Mouse (Mus musculus) intestine, embryonic 14.5 days (tissue): ENCODE measurements around the gene Fkbp10. TPM values are rescaled to one million over a fixed set of nuclear protein-coding genes. Genes with fewer than 3 reads are reported as not detected.

Experiments
- ATAC-seq: fragments of 200-750 bp; cut with Nextera tagmentation; replicated peaks from 2 replicates; pipeline ENCODE4 v1.8.0; 2017; ENCODE audit warnings: low read depth, moderate number of reproducible peaks, moderate TSS enrichment, moderate library complexity; ENCODE audit not compliant: low FRiP score, low TSS enrichment
- DNase-seq: peaks from one replicate; pipeline ENCODE4 v3.0.0-alpha.2; 2018; ENCODE audit warnings: low spot score
- H3K27ac ChIP-seq: fragments of 300-500 bp; sonication (generic); 2 replicates; pipeline ENCODE4 v1.5.1; 2014; ENCODE audit warnings: low read depth, mild to moderate bottlenecking, control low read depth
- H3K27me3 ChIP-seq: fragments of 300-500 bp; sonication (generic); replicated peaks from 2 replicates; pipeline ENCODE4 v1.6.1; 2014; ENCODE audit warnings: low read length, control low read depth; ENCODE audit not compliant: control insufficient read depth, insufficient read depth
- H3K36me3 ChIP-seq: fragments of 300-500 bp; sonication (generic); 2 replicates; pipeline ENCODE4 v1.6.1; 2014; ENCODE audit warnings: low read length, control low read depth; ENCODE audit not compliant: control insufficient read depth, insufficient read depth
- H3K4me1 ChIP-seq: fragments of 300-500 bp; sonication (generic); replicated peaks from 2 replicates; pipeline ENCODE4 v1.6.1; 2014; ENCODE audit warnings: low read length, control low read depth, mixed read lengths; ENCODE audit not compliant: control insufficient read depth, insufficient read depth
- H3K4me2 ChIP-seq: fragments of 300-500 bp; sonication (generic); 2 replicates; pipeline ENCODE4 v1.6.1; 2014; ENCODE audit warnings: low read length
- H3K4me3 ChIP-seq: fragments of 300-500 bp; sonication (generic); 2 replicates; pipeline ENCODE4 v1.5.1; 2014; ENCODE audit warnings: low read depth, low read length, control low read depth, mixed read lengths
- H3K9ac ChIP-seq: fragments of 300-500 bp; sonication (generic); 2 replicates; pipeline ENCODE4 v1.6.1; 2014; ENCODE audit warnings: mild to moderate bottlenecking, low read length
- H3K9me3 ChIP-seq: fragments of 300-500 bp; sonication (generic); 2 replicates; pipeline ENCODE4 v1.6.1; 2016; ENCODE audit warnings: low read length, control low read depth; ENCODE audit not compliant: control insufficient read depth
- WGBS: fragments of 180-500 bp; shearing (Covaris S2); extraction: QIAGEN DNeasy Blood & Tissue Kit; methylation state at CpG from one replicate; pipeline ENCODE4 v1.1.7; 2014; 5-methylcytosine and 5-hydroxymethylcytosine counted together
- polyA plus RNA-seq: library from polyadenylated mRNA; unstranded; fragments of >200 nt; fragmentation: Nextera tagmentation; extraction: Ambion mirVana; gene quantifications from 2 replicates; pipeline ENCODE4 v1.2.1, GENCODE M21; 2014

Gene Fkbp10
- polyA plus RNA-seq, 1 experiment from 2014 or later = 86.2 TPM

GRCm38 (mm10) chr11:100413541-100413940 lies 2.0 kb upstream of the Fkbp10 start:
- Histone ChIP-seq H3K9me3 (no peaks in the 10 kb centered on the region), H3K36me3 (peaks cover 19% of the 10 kb centered on the region), H3K4me3 (peak overlapping the region; percentile 58), H3K27me3 (no peaks in the 10 kb centered on the region), H3K27ac (no peak overlapping the region), H3K4me1 (peaks cover 41% of the 10 kb centered on the region), H3K4me2 (peak overlapping the region; percentile 63), H3K9ac (peak overlapping the region; percentile 67)
- ATAC-seq (no peak), DNase-seq (no peak)
- WGBS = 61% methylated on average over 11 of the region's 11 CpGs

GRCm38 (mm10) chr11:100414021-100414913 lies 1.2 kb upstream of the Fkbp10 start, which contains the start of gene P3h4:
TSS of gene P3h4 (minus strand) at chr11:100414836.
- ATAC-seq (peak; percentile 93), DNase-seq (peak; percentile 94)
- H3K4me1 ChIP-seq = peaks cover 41% of the 10 kb centered on the region
- H3K27me3 ChIP-seq = no peaks in the 10 kb centered on the region
- H3K9ac ChIP-seq = peak within 1 kb of the TSS; percentile 67
- WGBS = under 1% methylated on average over 93 of the region's 93 CpGs
- peaks cover 12% of the 10 kb centered on the region for H3K36me3 ChIP-seq
- peak within 1 kb of the TSS; percentile 93 for H3K27ac ChIP-seq
- H3K4me2 ChIP-seq = peak within 1 kb of the TSS; percentile 63
- no peaks in the 10 kb centered on the region for H3K9me3 ChIP-seq
- peak within 1 kb of the TSS; percentile 58 for H3K4me3 ChIP-seq

GRCm38 (mm10) chr11:100421537-100421936 lies 6.0 kb downstream of the Fkbp10 start:
- Histone ChIP-seq H3K9ac (no peak overlapping the region), H3K4me2 (no peak overlapping the region), H3K27ac (no peak overlapping the region), H3K36me3 (peaks cover 52% of the 10 kb centered on the region), H3K9me3 (no peaks in the 10 kb centered on the region), H3K4me1 (peaks cover 9% of the 10 kb centered on the region), H3K4me3 (no peak overlapping the region), H3K27me3 (no peaks in the 10 kb centered on the region)
- 77% methylated on average over 8 of the region's 8 CpGs for WGBS
- ATAC-seq (no peak), DNase-seq (no peak)

GRCm38 (mm10) chr11:100423836-100424235 lies 8.3 kb downstream of the Fkbp10 start:
- H3K9ac ChIP-seq = no peak overlapping the region
- H3K36me3 ChIP-seq = peaks cover 53% of the 10 kb centered on the region
- H3K4me2 ChIP-seq = no peak overlapping the region
- no peaks in the 10 kb centered on the region for H3K4me1 ChIP-seq
- no peak overlapping the region for H3K27ac ChIP-seq
- ATAC-seq (no peak), DNase-seq (no peak)
- H3K4me3 ChIP-seq = no peak overlapping the region
- H3K9me3 ChIP-seq = no peaks in the 10 kb centered on the region
- WGBS = 94% methylated on average over 7 of the region's 7 CpGs
- no peaks in the 10 kb centered on the region for H3K27me3 ChIP-seq

- peak; percentile 72 for DNase-seq
- peak; percentile 51 for ATAC-seq
- Histone ChIP-seq H3K4me3 (no peak overlapping the region), H3K27me3 (no peaks in the 10 kb centered on the region), H3K4me1 (no peaks in the 10 kb centered on the region), H3K9ac (no peak overlapping the region), H3K4me2 (no peak overlapping the region), H3K36me3 (peaks cover 61% of the 10 kb centered on the region), H3K9me3 (no peaks in the 10 kb centered on the region), H3K27ac (no peak overlapping the region)
- WGBS = 13% methylated on average over 7 of the region's 7 CpGs
Measured at GRCm38 (mm10) chr11:100425851-100426250, 10.4 kb downstream of the Fkbp10 start.

GRCm38 (mm10) chr11:100426820-100427219 lies 11.3 kb downstream of the Fkbp10 start:
- no peak for ATAC-seq
- no peak overlapping the region for H3K4me2 ChIP-seq
- no peak overlapping the region for H3K4me3 ChIP-seq
- no peaks in the 10 kb centered on the region for H3K4me1 ChIP-seq
- 83% methylated on average over 3 of the region's 3 CpGs for WGBS
- H3K9ac ChIP-seq = no peak overlapping the region
- DNase-seq = no peak
- H3K27me3 ChIP-seq = no peaks in the 10 kb centered on the region
- no peak overlapping the region for H3K27ac ChIP-seq
- peaks cover 60% of the 10 kb centered on the region for H3K36me3 ChIP-seq
- H3K9me3 ChIP-seq = no peaks in the 10 kb centered on the region

GRCm38 (mm10) chr11:100428612-100429199 lies 13.2 kb downstream of the Fkbp10 start:
- Histone ChIP-seq H3K4me3 (no peak overlapping the region), H3K4me2 (no peak overlapping the region), H3K9me3 (no peaks in the 10 kb centered on the region), H3K9ac (no peak overlapping the region), H3K36me3 (peaks cover 58% of the 10 kb centered on the region), H3K27ac (no peak overlapping the region), H3K27me3 (no peaks in the 10 kb centered on the region), H3K4me1 (no peaks in the 10 kb centered on the region)
- WGBS = 69% methylated on average over 9 of the region's 9 CpGs
- no peak for ATAC-seq
- DNase-seq = no peak

- H3K27me3 ChIP-seq = no peaks in the 10 kb centered on the region
- DNase-seq (no peak), ATAC-seq (no peak)
- no peaks in the 10 kb centered on the region for H3K4me1 ChIP-seq
- H3K27ac ChIP-seq = no peak overlapping the region
- H3K4me3 ChIP-seq = no peak overlapping the region
- no peak overlapping the region for H3K9ac ChIP-seq
- H3K9me3 ChIP-seq = no peaks in the 10 kb centered on the region
- 88% methylated on average over 7 of the region's 7 CpGs for WGBS
- no peak overlapping the region for H3K4me2 ChIP-seq
- peaks cover 54% of the 10 kb centered on the region for H3K36me3 ChIP-seq
Measured at GRCm38 (mm10) chr11:100430052-100430451, 14.6 kb downstream of the Fkbp10 start.
